Mouse (Mus musculus) neural tube, embryonic 12.5 days (tissue): Measurements from ENCODE around the gene Cspg4. TPM values are rescaled to one million over a fixed set of nuclear protein-coding genes. Genes with fewer than 3 reads are reported as not detected.

Source experiments
- ATAC-seq: fragments of 200-750 bp; cut with Nextera tagmentation; 2 replicates; pipeline ENCODE4 v1.8.0; 2017; ENCODE audit warnings: low read depth, mild to moderate bottlenecking, moderate TSS enrichment, moderate library complexity; ENCODE audit not compliant: low FRiP score
- H3K27ac ChIP-seq: fragments of 300-500 bp; sonication (generic); 2 replicates; pipeline ENCODE4 v1.5.1; 2016
- H3K27me3 ChIP-seq: fragments of 300-500 bp; sonication (generic); replicated peaks from 2 replicates; pipeline ENCODE4 v1.6.1; 2016; ENCODE audit warnings: mild to moderate bottlenecking
- H3K36me3 ChIP-seq: fragments of 300-500 bp; sonication (generic); 2 replicates; pipeline ENCODE4 v1.6.1; 2016; ENCODE audit warnings: mild to moderate bottlenecking
- H3K4me1 ChIP-seq: fragments of 300-500 bp; sonication (generic); 2 replicates; pipeline ENCODE4 v1.6.1; 2016
- H3K4me2 ChIP-seq: fragments of 300-500 bp; sonication (generic); replicated peaks from 2 replicates; pipeline ENCODE4 v1.6.1; 2016; ENCODE audit warnings: mild to moderate bottlenecking
- H3K4me3 ChIP-seq: fragments of 300-500 bp; sonication (generic); 2 replicates; pipeline ENCODE4 v1.5.1; 2016
- H3K9ac ChIP-seq: fragments of 300-500 bp; sonication (generic); 2 replicates; pipeline ENCODE4 v1.6.1; 2016; ENCODE audit warnings: mild to moderate bottlenecking
- H3K9me3 ChIP-seq: fragments of 300-500 bp; sonication (generic); 2 replicates; pipeline ENCODE4 v1.6.1; 2016; ENCODE audit warnings: mild to moderate bottlenecking
- WGBS: fragments of 180-500 bp; shearing (Covaris S2); methylation state at CpG from one replicate; pipeline ENCODE4 v1.1.7; 2016; 5-methylcytosine and 5-hydroxymethylcytosine counted together
- polyA plus RNA-seq: library from polyadenylated mRNA; unstranded; fragments of >200 nt; fragmentation: Nextera tagmentation; extraction: Ambion mirVana; gene quantifications from 2 replicates; pipeline ENCODE4 v1.2.1, GENCODE M21; 2016

Cspg4 gene
- polyA plus RNA-seq, 1 experiment from 2014 or later, result 5.3 TPM

DNA sequence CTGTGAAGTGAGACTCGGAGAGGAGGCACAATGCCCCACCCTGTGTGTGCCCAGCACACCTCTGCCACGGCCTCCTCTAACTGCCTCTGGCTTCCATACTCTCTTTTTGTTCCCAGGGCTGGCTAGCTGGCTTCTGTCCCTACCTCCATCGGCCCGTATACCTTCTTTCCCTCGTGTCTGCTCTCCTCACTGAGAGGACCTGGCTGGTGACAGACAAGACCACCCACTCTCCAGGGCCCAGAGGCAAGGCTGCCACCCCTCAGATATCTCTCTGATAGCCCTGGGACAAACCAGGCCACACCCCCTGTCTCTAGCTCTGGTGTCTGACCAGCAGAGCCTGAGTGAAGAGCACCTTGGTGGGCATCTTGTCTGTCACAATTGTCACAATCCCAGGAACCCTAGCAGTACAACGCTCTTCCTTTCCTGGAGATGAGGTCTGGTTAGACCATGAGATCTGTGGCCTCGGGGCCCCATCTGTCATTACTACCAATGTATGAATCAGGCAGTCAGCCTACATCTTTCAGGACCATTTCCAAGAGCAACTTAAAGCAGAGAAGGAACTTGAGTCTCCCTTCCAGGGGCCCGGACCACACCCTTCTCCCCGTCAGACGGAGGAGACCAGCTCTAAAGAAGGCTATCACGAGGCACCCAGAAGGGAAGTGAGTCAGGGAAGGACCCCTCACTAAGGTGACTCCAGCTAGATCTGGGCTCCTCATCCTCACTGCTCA lies 1.0 kb downstream of the Cspg4 start:
- Histone ChIP-seq H3K9ac (no peak overlapping the region), H3K4me1 (peaks cover 24% of the 10 kb centered on the region), H3K36me3 (no peaks in the 10 kb centered on the region), H3K4me3 (no peak overlapping the region), H3K4me2 (peak overlapping the region; percentile 53), H3K9me3 (no peaks in the 10 kb centered on the region), H3K27me3 (peaks cover 22% of the 10 kb centered on the region; the same call in 1 of the 2 replicates), H3K27ac (no peak overlapping the region)
- 71% methylated on average over 11 of the region's 11 CpGs for WGBS
- ATAC-seq, result no peak

DNA sequence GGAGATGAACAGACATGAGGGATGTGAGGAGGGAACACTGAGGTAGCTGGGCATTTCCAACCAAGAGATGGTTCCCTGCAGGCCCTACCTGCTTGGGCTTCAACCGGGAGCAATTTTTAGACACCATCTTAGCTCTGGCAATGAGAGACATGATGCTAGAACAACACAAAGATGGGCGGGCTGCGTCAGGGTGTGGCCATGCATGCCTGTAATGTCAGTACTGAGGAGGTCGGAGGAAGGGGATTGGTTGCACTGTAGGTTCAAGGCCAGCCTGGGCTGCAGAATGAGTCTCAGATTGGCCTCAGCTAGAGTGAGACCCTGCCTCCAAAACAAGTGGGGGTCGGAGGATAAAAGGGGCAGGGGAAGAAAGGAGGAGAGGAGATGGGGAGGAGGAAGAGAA lies 1.6 kb downstream of the Cspg4 start:
- no peaks in the 10 kb centered on the region for H3K9me3 ChIP-seq
- ATAC-seq, result no peak
- 81% methylated on average over 5 of the region's 5 CpGs for WGBS
- H3K4me1 ChIP-seq, result peaks cover 30% of the 10 kb centered on the region
- H3K27me3 ChIP-seq, result peaks cover 22% of the 10 kb centered on the region; the same call in 1 of the 2 replicates
- H3K9ac ChIP-seq, result no peak overlapping the region
- no peak overlapping the region for H3K4me2 ChIP-seq
- no peak overlapping the region for H3K4me3 ChIP-seq
- no peak overlapping the region for H3K27ac ChIP-seq
- H3K36me3 ChIP-seq, result no peaks in the 10 kb centered on the region

DNA sequence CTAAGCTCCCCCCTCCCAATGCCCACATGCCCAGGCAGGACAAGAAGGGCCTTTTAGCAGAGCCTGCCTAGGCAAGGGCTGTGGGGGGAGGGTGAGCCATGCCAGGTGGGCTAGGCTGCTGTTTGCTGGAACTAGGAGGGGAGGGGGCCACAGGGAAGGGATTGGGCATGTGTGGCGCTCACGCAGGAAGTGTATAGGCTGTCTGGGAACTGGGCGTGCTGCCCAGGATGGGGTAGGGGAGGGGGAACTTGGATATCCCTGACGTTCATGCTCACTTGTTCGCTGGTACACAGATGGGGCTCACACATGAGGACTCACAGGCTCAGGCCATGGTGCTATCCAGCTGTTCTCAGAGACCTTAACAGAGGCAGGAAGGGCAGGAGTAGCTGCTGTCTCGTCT lies 3.5 kb downstream of the Cspg4 start:
- no peak overlapping the region for H3K4me3 ChIP-seq
- H3K9me3 ChIP-seq, result no peaks in the 10 kb centered on the region
- H3K4me2 ChIP-seq, result peak overlapping the region; percentile 14; the same call in 1 of the 2 replicates
- peak; percentile 71; the same call in 1 of the 2 replicates for ATAC-seq
- peaks cover 22% of the 10 kb centered on the region; the same call in 1 of the 2 replicates for H3K27me3 ChIP-seq
- no peak overlapping the region for H3K9ac ChIP-seq
- H3K4me1 ChIP-seq, result peaks cover 31% of the 10 kb centered on the region
- H3K27ac ChIP-seq, result no peak overlapping the region
- WGBS, result 51% methylated on average over 6 of the region's 6 CpGs
- no peaks in the 10 kb centered on the region for H3K36me3 ChIP-seq

DNA sequence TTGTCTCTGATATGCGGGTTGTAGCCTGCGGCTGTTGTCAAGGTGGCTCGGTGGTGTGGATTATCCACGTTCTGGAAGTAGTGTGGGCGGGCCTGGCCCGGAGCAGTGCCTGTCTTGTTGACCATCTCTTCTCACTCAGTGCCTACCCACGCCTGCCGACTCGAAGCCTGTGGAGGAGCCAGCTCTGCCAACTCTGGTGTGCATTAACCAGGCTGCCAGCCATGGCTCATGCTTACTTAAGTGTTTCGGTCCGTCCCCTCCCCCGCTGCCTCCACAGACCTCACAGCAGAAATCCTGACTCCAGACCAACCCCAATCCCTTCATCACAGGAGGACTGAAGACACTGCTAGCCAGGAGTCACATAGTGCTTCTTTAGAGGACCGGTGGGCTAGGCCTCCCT lies 4.7 kb downstream of the Cspg4 start:
- H3K36me3 ChIP-seq, result no peaks in the 10 kb centered on the region
- 83% methylated on average over 13 of the region's 13 CpGs for WGBS
- ATAC-seq, result no peak
- H3K4me1 ChIP-seq, result peaks cover 25% of the 10 kb centered on the region
- peaks cover 13% of the 10 kb centered on the region; the same call in 1 of the 2 replicates for H3K27me3 ChIP-seq
- no peak overlapping the region for H3K27ac ChIP-seq
- no peak overlapping the region for H3K9ac ChIP-seq
- H3K4me3 ChIP-seq, result no peak overlapping the region
- H3K4me2 ChIP-seq, result no peak overlapping the region
- H3K9me3 ChIP-seq, result no peaks in the 10 kb centered on the region

DNA sequence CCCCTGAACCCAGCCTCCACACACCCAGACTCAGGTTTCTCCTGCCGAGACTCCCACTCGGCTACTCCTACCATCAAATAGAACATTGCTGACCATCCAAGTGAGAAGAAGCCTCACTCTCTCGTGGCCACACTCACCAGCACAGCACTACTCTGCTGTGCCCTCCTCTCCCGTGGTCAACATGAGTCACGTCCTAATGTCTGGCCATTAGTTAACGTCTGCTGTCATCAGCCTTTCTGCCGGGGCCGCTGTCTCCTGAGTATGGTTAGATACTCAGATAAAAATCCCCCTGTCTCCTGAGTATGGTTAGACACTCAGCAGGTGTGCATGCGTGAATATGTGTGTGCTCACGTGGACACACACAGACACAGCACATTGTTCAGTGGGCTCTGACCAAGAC lies 5.9 kb downstream of the Cspg4 start:
- Histone ChIP-seq H3K9ac (no peak overlapping the region), H3K4me1 (peaks cover 16% of the 10 kb centered on the region), H3K27ac (no peak overlapping the region), H3K9me3 (no peaks in the 10 kb centered on the region), H3K36me3 (no peaks in the 10 kb centered on the region), H3K27me3 (0 out of 2 replicates have a peak, but pooled peaks cover 1% of the 10 kb centered on the region), H3K4me3 (no peak overlapping the region), H3K4me2 (no peak overlapping the region)
- ATAC-seq, result no peak
- WGBS, result 65% methylated on average over 10 of the region's 10 CpGs

DNA sequence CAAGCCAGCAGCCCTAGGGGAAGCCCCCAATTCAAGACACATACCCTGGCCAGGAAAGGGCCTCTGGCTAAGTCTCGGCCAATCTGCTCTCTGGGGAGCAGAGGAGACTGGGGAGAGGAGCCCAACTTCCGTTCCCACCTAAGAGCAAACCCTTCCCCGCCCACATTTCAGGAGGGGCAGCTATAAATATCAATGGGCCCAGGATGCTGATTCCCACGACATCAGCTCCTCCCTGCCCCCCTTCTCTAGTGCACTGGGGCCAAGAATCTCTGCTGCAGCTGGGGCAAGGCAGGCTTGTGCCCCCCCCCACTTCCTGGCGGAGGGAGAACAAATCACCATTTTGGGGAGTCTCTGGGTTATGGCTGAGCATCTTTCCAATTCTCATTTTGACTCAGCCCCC lies 6.4 kb downstream of the Cspg4 start:
- Histone ChIP-seq H3K4me1 (peaks cover 16% of the 10 kb centered on the region), H3K4me3 (no peak overlapping the region), H3K4me2 (no peak overlapping the region), H3K9me3 (no peaks in the 10 kb centered on the region), H3K36me3 (no peaks in the 10 kb centered on the region), H3K9ac (no peak overlapping the region), H3K27ac (no peak overlapping the region), H3K27me3 (no peaks in the 10 kb centered on the region)
- no peak for ATAC-seq
- WGBS, result 35% methylated on average over 5 of the region's 5 CpGs

DNA sequence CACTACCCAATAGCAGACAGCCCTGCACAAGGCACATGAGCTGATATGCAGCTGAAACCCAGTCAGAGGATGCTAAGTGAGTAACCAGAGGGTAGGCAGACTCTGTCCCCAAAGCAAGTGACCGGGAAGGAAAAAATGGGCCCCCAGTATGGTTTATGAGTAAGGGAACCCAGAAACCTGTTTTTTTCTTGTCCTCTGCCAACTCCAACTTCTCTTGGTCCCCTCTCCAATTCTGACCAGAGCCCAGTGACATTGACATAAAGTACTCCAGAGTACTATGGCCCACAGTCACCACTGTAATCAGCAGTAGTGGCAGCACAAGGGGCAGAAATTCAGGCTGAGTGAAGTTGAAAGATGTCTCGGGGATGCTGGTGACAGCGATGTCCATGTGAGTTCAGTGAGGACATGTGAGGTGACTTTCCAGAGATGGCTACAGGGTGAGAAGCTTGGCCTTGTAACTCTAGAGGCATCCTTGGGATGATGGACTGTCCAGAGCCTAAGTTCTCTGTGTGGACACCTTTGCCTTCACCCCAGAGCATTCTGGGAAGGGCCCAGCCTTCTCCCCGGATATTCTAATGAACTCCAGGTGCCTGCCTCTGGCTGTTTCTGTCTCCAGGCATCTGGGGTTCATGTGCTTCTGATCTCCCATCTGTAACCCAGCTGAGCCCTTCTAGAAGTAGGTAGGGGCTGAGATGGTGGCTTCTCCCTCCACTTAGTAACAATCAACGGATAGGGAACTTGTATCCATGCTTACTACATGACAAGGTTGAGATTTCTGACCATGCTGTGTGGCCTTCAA lies 7.5 kb downstream of the Cspg4 start:
- 82% methylated on average over 5 of the region's 5 CpGs for WGBS
- Histone ChIP-seq H3K9me3 (no peaks in the 10 kb centered on the region), H3K4me1 (peaks cover 25% of the 10 kb centered on the region)

DNA sequence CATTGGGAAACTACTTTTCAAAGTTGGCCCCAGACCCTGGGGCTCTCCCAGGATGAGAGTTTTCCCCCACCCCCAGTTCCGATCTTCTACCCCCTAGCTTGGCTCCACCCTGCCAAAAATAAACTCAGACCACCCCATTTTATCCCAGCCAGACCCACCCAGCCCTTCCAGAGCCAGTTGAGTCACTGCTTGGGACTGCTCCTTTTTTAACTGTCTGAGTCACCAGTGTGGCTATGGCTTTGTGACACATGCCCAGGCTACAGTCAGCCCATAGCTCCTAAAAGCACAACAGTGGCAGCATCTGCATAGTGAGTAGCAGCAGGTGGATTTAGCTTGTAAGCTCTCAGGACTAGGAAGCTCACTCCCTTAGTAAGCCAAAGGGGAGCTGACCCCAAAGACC lies 8.3 kb downstream of the Cspg4 start:
- Histone ChIP-seq H3K4me3 (no peak overlapping the region), H3K4me1 (peaks cover 21% of the 10 kb centered on the region), H3K9ac (no peak overlapping the region), H3K36me3 (no peaks in the 10 kb centered on the region), H3K27ac (no peak overlapping the region), H3K4me2 (no peak overlapping the region), H3K9me3 (no peaks in the 10 kb centered on the region), H3K27me3 (no peaks in the 10 kb centered on the region)
- 73% methylated on average over 1 of the region's 1 CpGs for WGBS
- no peak for ATAC-seq

More for the DNA sequence above, 7.5 kb downstream of the Cspg4 start:
- no peak overlapping the region for H3K9ac ChIP-seq
- no peak overlapping the region for H3K4me3 ChIP-seq
- no peaks in the 10 kb centered on the region for H3K27me3 ChIP-seq
- no peaks in the 10 kb centered on the region for H3K36me3 ChIP-seq
- no peak for ATAC-seq
- no peak overlapping the region for H3K4me2 ChIP-seq
- H3K27ac ChIP-seq, result no peak overlapping the region

DNA sequence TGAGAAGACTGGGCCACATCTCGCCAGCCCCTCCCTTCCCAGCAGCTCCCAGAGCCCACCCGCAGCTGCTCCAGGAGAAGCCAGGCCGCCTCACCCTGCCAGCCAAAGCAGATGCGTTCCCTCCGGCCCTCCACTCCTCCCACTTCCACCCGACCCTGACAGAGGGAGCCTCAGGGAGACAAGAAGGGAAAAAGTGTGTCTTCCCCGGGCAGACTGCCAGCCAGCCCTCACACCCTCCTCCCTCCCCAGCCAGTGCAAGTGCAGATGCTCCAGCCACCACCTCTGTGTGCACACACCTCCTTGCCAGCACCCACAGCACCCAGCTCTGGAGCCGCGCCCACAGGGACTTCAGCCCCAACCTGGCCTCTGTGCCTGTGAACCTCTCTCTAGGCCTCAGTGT lies 12.0 kb downstream of the Cspg4 start:
- ATAC-seq, result no peak
- 50% methylated on average over 9 of the region's 9 CpGs for WGBS
- Histone ChIP-seq H3K4me2 (no peak overlapping the region), H3K9ac (no peak overlapping the region), H3K9me3 (no peaks in the 10 kb centered on the region), H3K36me3 (no peaks in the 10 kb centered on the region), H3K27me3 (no peaks in the 10 kb centered on the region), H3K4me3 (no peak overlapping the region), H3K4me1 (peaks cover 8% of the 10 kb centered on the region), H3K27ac (no peak overlapping the region)

DNA sequence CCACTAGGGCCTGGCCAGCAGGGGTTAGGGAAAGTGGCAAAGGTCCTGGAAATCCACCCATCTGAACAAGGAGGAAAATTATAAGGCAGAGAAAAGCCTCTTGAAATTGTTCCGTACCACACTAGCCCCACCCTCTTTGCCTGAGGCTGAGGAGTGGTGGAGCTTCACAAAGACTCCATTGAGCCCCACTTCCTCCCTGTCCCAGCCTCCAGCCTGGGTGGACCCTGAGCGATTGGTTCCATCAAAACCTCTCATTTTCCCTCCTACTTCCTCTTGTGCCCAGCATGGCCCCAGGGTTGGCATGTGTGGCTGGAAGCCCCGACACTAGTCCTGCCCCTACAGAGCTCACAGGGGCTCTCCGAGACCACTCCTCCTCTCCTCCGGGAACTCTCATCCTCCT lies 12.5 kb downstream of the Cspg4 start:
- no peaks in the 10 kb centered on the region for H3K36me3 ChIP-seq
- no peaks in the 10 kb centered on the region for H3K9me3 ChIP-seq
- ATAC-seq, result no peak
- H3K4me1 ChIP-seq, result peaks cover 8% of the 10 kb centered on the region
- H3K27ac ChIP-seq, result no peak overlapping the region
- H3K9ac ChIP-seq, result no peak overlapping the region
- WGBS, result 79% methylated on average over 5 of the region's 5 CpGs
- H3K4me3 ChIP-seq, result no peak overlapping the region
- no peak overlapping the region for H3K4me2 ChIP-seq
- no peaks in the 10 kb centered on the region for H3K27me3 ChIP-seq

DNA sequence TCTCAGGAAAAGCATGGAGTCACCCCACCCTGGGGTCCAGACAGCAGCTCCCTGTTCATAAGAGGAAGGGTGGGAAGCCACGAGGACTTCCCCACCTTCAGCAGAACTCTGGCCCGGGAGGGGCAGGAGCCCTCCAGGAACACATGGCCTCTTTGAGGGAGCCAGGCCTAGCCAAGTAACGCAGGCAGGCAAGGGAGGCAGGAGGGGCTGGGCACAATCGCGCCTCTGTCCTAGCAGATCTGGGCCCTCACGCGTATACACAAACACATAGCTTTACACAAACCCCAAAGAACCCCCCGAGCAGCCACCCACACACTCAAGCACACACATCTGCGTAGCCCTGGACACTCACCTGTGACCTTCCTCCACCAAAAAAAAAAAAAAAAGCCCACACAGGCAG lies 16.0 kb downstream of the Cspg4 start:
- H3K9ac ChIP-seq, result no peak overlapping the region
- H3K9me3 ChIP-seq, result no peaks in the 10 kb centered on the region
- H3K27ac ChIP-seq, result no peak overlapping the region
- WGBS, result 55% methylated on average over 9 of the region's 9 CpGs
- no peak overlapping the region for H3K4me2 ChIP-seq
- peaks cover 8% of the 10 kb centered on the region for H3K4me1 ChIP-seq
- ATAC-seq, result no peak
- no peaks in the 10 kb centered on the region for H3K27me3 ChIP-seq
- no peaks in the 10 kb centered on the region for H3K36me3 ChIP-seq
- H3K4me3 ChIP-seq, result no peak overlapping the region

DNA sequence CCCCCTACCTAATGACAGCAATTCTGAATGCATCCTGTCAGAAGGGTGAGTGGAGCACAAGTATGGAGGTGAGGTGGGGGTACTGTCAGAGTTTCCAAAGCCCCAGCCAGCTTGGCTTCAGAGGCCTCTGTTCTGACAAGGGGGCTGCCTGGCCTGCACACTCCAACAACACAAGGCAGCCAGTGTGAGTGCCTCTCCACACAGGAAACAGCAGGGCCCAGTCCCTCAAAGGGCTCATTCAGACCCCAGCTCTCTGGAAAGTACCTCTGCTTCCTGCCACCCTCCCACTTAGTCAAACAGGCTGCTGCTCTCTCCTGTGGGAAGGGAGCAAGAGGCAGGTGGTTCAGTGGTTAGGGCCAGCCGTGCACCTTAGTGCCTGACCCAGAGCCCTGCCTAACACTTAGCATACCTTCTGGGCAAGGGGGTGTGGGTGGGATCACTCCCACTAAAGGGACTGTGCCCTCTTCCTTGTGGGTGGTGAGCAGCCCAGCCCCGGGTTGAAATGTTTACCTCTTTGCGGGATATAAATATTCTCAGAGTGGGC lies 16.8 kb downstream of the Cspg4 start:
- H3K36me3 ChIP-seq, result no peaks in the 10 kb centered on the region; the same call in 1 of the 2 replicates
- H3K27me3 ChIP-seq, result no peaks in the 10 kb centered on the region
- H3K9ac ChIP-seq, result no peak overlapping the region
- no peak for ATAC-seq
- H3K9me3 ChIP-seq, result no peaks in the 10 kb centered on the region
- H3K4me3 ChIP-seq, result no peak overlapping the region
- peaks cover 4% of the 10 kb centered on the region for H3K4me1 ChIP-seq
- 76% methylated on average over 3 of the region's 3 CpGs for WGBS
- no peak overlapping the region for H3K4me2 ChIP-seq
- H3K27ac ChIP-seq, result no peak overlapping the region
